Mouse (Mus musculus): ENCODE results near the gene Ano5. TPM values are rescaled to one million over a fixed set of nuclear protein-coding genes. Genes with fewer than 3 reads are reported as not detected.

Ano5 gene
- polyA plus RNA-seq (2015; fragmentation: Illumina TruSeq; extraction: RNeasy Lipid Tissue Mini Kit (QIAGEN cat#74804); ENCODE audit: insufficient read depth, low replicate concordance): 1.0 TPM

GRCm38 (mm10) chr7:51510671-51511651 is at the start of gene Ano5:
Gene Ano5 (plus strand): TSS chr7:51511029.

GRCm38 (mm10) chr7:51621694-51622145 is 110.9 kb downstream of the Ano5 start, which contains the start of gene Slc17a6:
Gene Slc17a6 (plus strand): TSS chr7:51622006.

Other genes starting within 250 kb of the Ano5 start
- not detected for gene Slc17a6, start 111.0 kb downstream of the Ano5 start, polyA plus RNA-seq (2015; fragmentation: Illumina TruSeq; extraction: RNeasy Lipid Tissue Mini Kit (QIAGEN cat#74804); ENCODE audit: insufficient read depth, low replicate concordance)